Mouse (Mus musculus) kidney, embryonic 14.5 days (tissue): Measurements from ENCODE around the gene Rbp7. TPM values are rescaled to one million over a fixed set of nuclear protein-coding genes. Genes with fewer than 3 reads are reported as not detected.

Experiments used
- ATAC-seq: fragments of 200-750 bp; cut with Nextera tagmentation; 2 replicates; pipeline ENCODE4 v1.8.0; 2017; ENCODE audit warnings: moderate number of reproducible peaks, mild to moderate bottlenecking, moderate TSS enrichment, moderate library complexity; ENCODE audit not compliant: low FRiP score, low TSS enrichment
- H3K27ac ChIP-seq: fragments of 300-500 bp; sonication (generic); 2 replicates; pipeline ENCODE4 v1.5.1; 2014; ENCODE audit warnings: low read depth, mild to moderate bottlenecking, low read length, moderate library complexity, mixed read lengths
- H3K27me3 ChIP-seq: fragments of 300-500 bp; sonication (generic); 2 replicates; pipeline ENCODE4 v1.6.1; 2014; ENCODE audit warnings: mild to moderate bottlenecking, low read length; ENCODE audit not compliant: control insufficient read depth, insufficient read depth
- H3K36me3 ChIP-seq: fragments of 300-500 bp; sonication (generic); 2 replicates; pipeline ENCODE4 v1.6.1; 2014; ENCODE audit warnings: low read length, mixed read lengths; ENCODE audit not compliant: control insufficient read depth, insufficient read depth
- H3K4me1 ChIP-seq: fragments of 300-500 bp; sonication (generic); 2 replicates; pipeline ENCODE4 v1.6.1; 2014; ENCODE audit warnings: low read length, mixed read lengths; ENCODE audit not compliant: control insufficient read depth, insufficient read depth
- H3K4me2 ChIP-seq: fragments of 300-500 bp; sonication (generic); replicated peaks from 2 replicates; pipeline ENCODE4 v1.6.1; 2014; ENCODE audit warnings: low read depth, mild to moderate bottlenecking, low read length
- H3K4me3 ChIP-seq: fragments of 300-500 bp; sonication (generic); 2 replicates; pipeline ENCODE4 v1.5.1; 2014; ENCODE audit warnings: mild to moderate bottlenecking, low read length
- H3K9ac ChIP-seq: fragments of 300-500 bp; sonication (generic); 2 replicates; pipeline ENCODE4 v1.6.1; 2014; ENCODE audit warnings: low read depth, mild to moderate bottlenecking, low read length, moderate library complexity
- H3K9me3 ChIP-seq: fragments of 300-500 bp; sonication (generic); 2 replicates; pipeline ENCODE4 v1.6.1; 2016; ENCODE audit warnings: low read length; ENCODE audit not compliant: control insufficient read depth
- WGBS: fragments of 180-500 bp; shearing (Covaris S2); extraction: QIAGEN DNeasy Blood & Tissue Kit; methylation state at CpG from one replicate; pipeline ENCODE4 v1.1.7; 2014; 5-methylcytosine and 5-hydroxymethylcytosine counted together
- polyA plus RNA-seq: library from polyadenylated mRNA; unstranded; fragments of >200 nt; fragmentation: Nextera tagmentation; extraction: Ambion mirVana; gene quantifications from 2 replicates; pipeline ENCODE4 v1.2.1, GENCODE M21; 2014

Rbp7 gene
- polyA plus RNA-seq, result 1.1 and 1.8 TPM in 2 replicates

- WGBS, result 67% methylated on average over 8 of the region's 8 CpGs
- no peak within 1 kb of the TSS for H3K9ac ChIP-seq
- no peaks in the 10 kb centered on the region for H3K27me3 ChIP-seq
- no peaks in the 10 kb centered on the region for H3K9me3 ChIP-seq
- no peak for ATAC-seq
- H3K36me3 ChIP-seq, result no peaks in the 10 kb centered on the region
- no peaks in the 10 kb centered on the region for H3K4me1 ChIP-seq
- no peak within 1 kb of the TSS for H3K27ac ChIP-seq
- H3K4me3 ChIP-seq, result no peak within 1 kb of the TSS
- H3K4me2 ChIP-seq, result no peak within 1 kb of the TSS
Observed at GRCm38 (mm10) chr4:149454879-149455278, at the start of gene Rbp7. Gene Rbp7, minus strand, starts transcription at chr4:149454978.

- Histone ChIP-seq H3K9ac (no peak overlapping the region), H3K4me2 (no peak overlapping the region), H3K4me3 (no peak overlapping the region), H3K4me1 (no peaks in the 10 kb centered on the region), H3K36me3 (peaks cover 12% of the 10 kb centered on the region; the same call in 1 of the 2 replicates), H3K27ac (no peak overlapping the region), H3K27me3 (no peaks in the 10 kb centered on the region), H3K9me3 (no peaks in the 10 kb centered on the region)
- no peak for ATAC-seq
- WGBS, result 75% methylated on average over 5 of the region's 5 CpGs
Observed at GRCm38 (mm10) chr4:149504363-149504762, 49.6 kb upstream of the Rbp7 start.

GRCm38 (mm10) chr4:149499790-149500189 is 45.0 kb upstream of the Rbp7 start:
- WGBS, result 90% methylated on average over 5 of the region's 5 CpGs

GRCm38 (mm10) chr4:149498901-149499300 is 44.1 kb upstream of the Rbp7 start:
- Histone ChIP-seq H3K9ac (no peak overlapping the region), H3K4me1 (no peaks in the 10 kb centered on the region), H3K36me3 (peaks cover 52% of the 10 kb centered on the region), H3K4me2 (no peak overlapping the region), H3K27me3 (no peaks in the 10 kb centered on the region), H3K9me3 (no peaks in the 10 kb centered on the region), H3K27ac (no peak overlapping the region), H3K4me3 (no peak overlapping the region)
- ATAC-seq, result no peak
- WGBS, result 96% methylated on average over 8 of the region's 8 CpGs

More at GRCm38 (mm10) chr4:149499790-149500189, 45.0 kb upstream of the Rbp7 start:
- no peak overlapping the region for H3K4me2 ChIP-seq
- peaks cover 43% of the 10 kb centered on the region for H3K36me3 ChIP-seq
- H3K9ac ChIP-seq, result no peak overlapping the region
- H3K9me3 ChIP-seq, result no peaks in the 10 kb centered on the region
- H3K27ac ChIP-seq, result no peak overlapping the region
- H3K4me1 ChIP-seq, result no peaks in the 10 kb centered on the region
- no peak overlapping the region for H3K4me3 ChIP-seq
- ATAC-seq, result no peak
- no peaks in the 10 kb centered on the region for H3K27me3 ChIP-seq

- Histone ChIP-seq H3K27me3 (no peaks in the 10 kb centered on the region), H3K36me3 (peaks cover 65% of the 10 kb centered on the region), H3K27ac (no peak overlapping the region), H3K9ac (no peak overlapping the region), H3K4me2 (no peak overlapping the region), H3K9me3 (no peaks in the 10 kb centered on the region), H3K4me1 (no peaks in the 10 kb centered on the region), H3K4me3 (no peak overlapping the region)
- 81% methylated on average over 2 of the region's 2 CpGs for WGBS
- ATAC-seq, result no peak
Observed at GRCm38 (mm10) chr4:149496612-149497011, 41.8 kb upstream of the Rbp7 start.

- no peak overlapping the region for H3K4me3 ChIP-seq
- no peak overlapping the region for H3K4me2 ChIP-seq
- H3K27ac ChIP-seq, result no peak overlapping the region
- no peaks in the 10 kb centered on the region for H3K9me3 ChIP-seq
- H3K27me3 ChIP-seq, result no peaks in the 10 kb centered on the region
- H3K9ac ChIP-seq, result no peak overlapping the region
- H3K36me3 ChIP-seq, result peaks cover 76% of the 10 kb centered on the region
- 96% methylated on average over 3 of the region's 3 CpGs for WGBS
- H3K4me1 ChIP-seq, result peaks cover 6% of the 10 kb centered on the region; the same call in 1 of the 2 replicates
- ATAC-seq, result no peak
Observed at GRCm38 (mm10) chr4:149491151-149491550, 36.4 kb upstream of the Rbp7 start.

GRCm38 (mm10) chr4:149489415-149490240 is 34.9 kb upstream of the Rbp7 start:
- H3K9ac ChIP-seq, result no peak overlapping the region
- no peak overlapping the region for H3K4me2 ChIP-seq
- no peaks in the 10 kb centered on the region for H3K9me3 ChIP-seq
- WGBS, result 96% methylated on average over 14 of the region's 14 CpGs
- no peaks in the 10 kb centered on the region for H3K27me3 ChIP-seq
- H3K36me3 ChIP-seq, result peaks cover 64% of the 10 kb centered on the region
- H3K4me3 ChIP-seq, result no peak overlapping the region
- H3K27ac ChIP-seq, result no peak overlapping the region
- no peak for ATAC-seq
- H3K4me1 ChIP-seq, result peaks cover 9% of the 10 kb centered on the region

GRCm38 (mm10) chr4:149487729-149488128 is 33.0 kb upstream of the Rbp7 start:
- WGBS, result 92% methylated on average over 12 of the region's 12 CpGs
- Histone ChIP-seq H3K27ac (no peak overlapping the region), H3K4me3 (no peak overlapping the region), H3K9me3 (no peaks in the 10 kb centered on the region), H3K4me2 (no peak overlapping the region), H3K9ac (no peak overlapping the region), H3K27me3 (no peaks in the 10 kb centered on the region), H3K36me3 (peaks cover 47% of the 10 kb centered on the region), H3K4me1 (peaks cover 11% of the 10 kb centered on the region)
- ATAC-seq, result no peak

- H3K9ac ChIP-seq, result peak overlapping the region; percentile 88
- WGBS, result 2% methylated on average over 10 of the region's 10 CpGs
- peak; percentile 18; the same call in 1 of the 2 replicates for ATAC-seq
- no peaks in the 10 kb centered on the region for H3K27me3 ChIP-seq
- peaks cover 11% of the 10 kb centered on the region for H3K4me1 ChIP-seq
- peak overlapping the region; percentile 52 for H3K27ac ChIP-seq
- peak overlapping the region; percentile 86 for H3K4me3 ChIP-seq
- H3K4me2 ChIP-seq, result peak overlapping the region; percentile 88
- peaks cover 36% of the 10 kb centered on the region for H3K36me3 ChIP-seq
- no peaks in the 10 kb centered on the region for H3K9me3 ChIP-seq
Observed at GRCm38 (mm10) chr4:149485825-149486206, 31.0 kb upstream of the Rbp7 start.
